Mouse (Mus musculus) lung, postnatal 0 days (tissue): ENCODE results near the gene Tyw1.

Experiments used
- CTCF ChIP-seq: IDR thresholded peaks from 2 replicates; pipeline ENCODE4 v1.5.1; 2016; ENCODE audit warnings: antibody characterized with exemption, mild to moderate bottlenecking
- EP300 ChIP-seq: IDR thresholded peaks from 2 replicates; pipeline ENCODE4 v1.6.1; 2016; ENCODE audit warnings: antibody characterized with exemption, mild to moderate bottlenecking, control low read depth

- TF ChIP-seq CTCF: no peak
- TF ChIP-seq EP300: no peak
Measured at GRCm38 (mm10) chr5:130330801-130331200, 75.4 kb downstream of the Tyw1 start.
